Mouse (Mus musculus) bone marrow, adult 2 months (tissue): ENCODE measurements at regions not wholly inside any gene's neighbourhood (a gene's known extent, or its start where the extent isn't known, plus 50 kb on each side); places are given as distances from the start of the nearest gene placed in this dataset.

Experiments used
- CTCF ChIP-seq: fragments of 200-500 bp; IDR thresholded peaks from 2 replicates; pipeline ENCODE4 v1.5.1; 2011; ENCODE audit warnings: low read length, control low read depth; ENCODE audit not compliant: control insufficient read depth, insufficient read depth
- POLR2A ChIP-seq: fragments of 200-500 bp; IDR thresholded peaks from 2 replicates; pipeline ENCODE4 v1.6.1; 2011; ENCODE audit warnings: low read depth, mild to moderate bottlenecking, control low read depth, low read length, borderline replicate concordance; ENCODE audit not compliant: control insufficient read depth

DNA sequence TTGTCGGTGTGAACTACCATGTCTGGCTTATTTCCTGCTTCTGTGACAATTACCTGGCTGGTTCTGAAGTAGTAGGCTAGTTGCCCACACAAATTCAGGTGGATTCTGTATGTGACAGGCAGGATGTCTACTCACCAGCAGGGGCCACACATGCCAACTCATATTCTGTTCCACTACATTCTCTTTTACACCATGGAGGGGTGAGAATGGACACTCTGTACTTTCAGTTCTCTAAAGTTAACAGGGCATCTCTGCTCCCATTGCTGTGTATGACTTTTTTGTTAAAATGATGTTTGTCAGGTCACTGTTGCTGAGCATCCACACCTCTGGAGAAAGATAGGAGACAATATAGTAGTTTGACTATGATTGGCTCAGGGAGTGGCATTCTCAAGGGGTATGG is 232.3 kb upstream of the Thrb start:
- TF ChIP-seq CTCF, result no peak
- no peak for TF ChIP-seq POLR2A
